Mouse (Mus musculus): ENCODE results near the gene Arhgap44.

Gene Arhgap44

GRCm38 (mm10) chr11:65162767-65163120 is at the start of gene Arhgap44:
Gene Arhgap44, minus strand, starts transcription at chr11:65162961.
- no peaks in the 10 kb centered on the region for H3K36me3 ChIP-seq (ENCODE audit: control insufficient read depth, insufficient read depth, low read length, poor library complexity, severe bottlenecking)
- H3K27me3 ChIP-seq (ENCODE audit: control insufficient read depth, insufficient read depth, low read length, poor library complexity, severe bottlenecking) = no peaks in the 10 kb centered on the region; the same call in 1 of the 2 replicates
- DNase-seq (ENCODE audit: low read depth, low spot score) = no peak

- no peaks in the 10 kb centered on the region for H3K36me3 ChIP-seq (ENCODE audit: control insufficient read depth, insufficient read depth, low read length, poor library complexity, severe bottlenecking)
Measured at GRCm38 (mm10) chr11:65211701-65212100, 48.9 kb upstream of the Arhgap44 start.

GRCm38 (mm10) chr11:65209441-65209840 is 46.7 kb upstream of the Arhgap44 start:
- Histone ChIP-seq H3K36me3 (ENCODE audit: control insufficient read depth, insufficient read depth, low read length, poor library complexity, severe bottlenecking) (no peaks in the 10 kb centered on the region), H3K27me3 (ENCODE audit: control insufficient read depth, insufficient read depth, low read length, poor library complexity, severe bottlenecking) (no peaks in the 10 kb centered on the region; the same call in 1 of the 2 replicates)
- DNase-seq (ENCODE audit: low read depth, low spot score) = no peak

More at GRCm38 (mm10) chr11:65211701-65212100, 48.9 kb upstream of the Arhgap44 start:
- no peaks in the 10 kb centered on the region; the same call in 1 of the 2 replicates for H3K27me3 ChIP-seq (ENCODE audit: control insufficient read depth, insufficient read depth, low read length, poor library complexity, severe bottlenecking)
- no peak for DNase-seq (ENCODE audit: low read depth, low spot score)

GRCm38 (mm10) chr11:65205306-65205705 is 42.5 kb upstream of the Arhgap44 start:
- Histone ChIP-seq H3K27me3 (ENCODE audit: control insufficient read depth, insufficient read depth, low read length, poor library complexity, severe bottlenecking) (no peaks in the 10 kb centered on the region), H3K36me3 (ENCODE audit: control insufficient read depth, insufficient read depth, low read length, poor library complexity, severe bottlenecking) (no peaks in the 10 kb centered on the region)
- DNase-seq (ENCODE audit: low read depth, low spot score) = no peak

- no peak for DNase-seq (ENCODE audit: low read depth, low spot score)
- Histone ChIP-seq H3K27me3 (ENCODE audit: control insufficient read depth, insufficient read depth, low read length, poor library complexity, severe bottlenecking) (no peaks in the 10 kb centered on the region), H3K36me3 (ENCODE audit: control insufficient read depth, insufficient read depth, low read length, poor library complexity, severe bottlenecking) (no peaks in the 10 kb centered on the region)
Measured at GRCm38 (mm10) chr11:65204651-65205050, 41.9 kb upstream of the Arhgap44 start.

GRCm38 (mm10) chr11:65203020-65203419 is 40.3 kb upstream of the Arhgap44 start:
- Histone ChIP-seq H3K27me3 (ENCODE audit: control insufficient read depth, insufficient read depth, low read length, poor library complexity, severe bottlenecking) (no peaks in the 10 kb centered on the region), H3K36me3 (ENCODE audit: control insufficient read depth, insufficient read depth, low read length, poor library complexity, severe bottlenecking) (no peaks in the 10 kb centered on the region)
- DNase-seq (ENCODE audit: low read depth, low spot score) = no peak

GRCm38 (mm10) chr11:65202236-65202635 is 39.5 kb upstream of the Arhgap44 start:
- Histone ChIP-seq H3K36me3 (ENCODE audit: control insufficient read depth, insufficient read depth, low read length, poor library complexity, severe bottlenecking) (no peaks in the 10 kb centered on the region), H3K27me3 (ENCODE audit: control insufficient read depth, insufficient read depth, low read length, poor library complexity, severe bottlenecking) (no peaks in the 10 kb centered on the region)
- DNase-seq (ENCODE audit: low read depth, low spot score) = no peak

GRCm38 (mm10) chr11:65198026-65198425 is 35.3 kb upstream of the Arhgap44 start:
- H3K27me3 ChIP-seq (ENCODE audit: control insufficient read depth, insufficient read depth, low read length, poor library complexity, severe bottlenecking) = no peaks in the 10 kb centered on the region
- DNase-seq (ENCODE audit: low read depth, low spot score) = no peak

GRCm38 (mm10) chr11:65197280-65197679 is 34.5 kb upstream of the Arhgap44 start:
- no peaks in the 10 kb centered on the region for H3K36me3 ChIP-seq (ENCODE audit: control insufficient read depth, insufficient read depth, low read length, poor library complexity, severe bottlenecking)
- H3K27me3 ChIP-seq (ENCODE audit: control insufficient read depth, insufficient read depth, low read length, poor library complexity, severe bottlenecking) = no peaks in the 10 kb centered on the region
- DNase-seq (ENCODE audit: low read depth, low spot score) = peak; percentile 4

More at GRCm38 (mm10) chr11:65198026-65198425, 35.3 kb upstream of the Arhgap44 start:
- no peaks in the 10 kb centered on the region for H3K36me3 ChIP-seq (ENCODE audit: control insufficient read depth, insufficient read depth, low read length, poor library complexity, severe bottlenecking)

- Histone ChIP-seq H3K27me3 (ENCODE audit: control insufficient read depth, insufficient read depth, low read length, poor library complexity, severe bottlenecking) (no peaks in the 10 kb centered on the region), H3K36me3 (ENCODE audit: control insufficient read depth, insufficient read depth, low read length, poor library complexity, severe bottlenecking) (no peaks in the 10 kb centered on the region)
- DNase-seq (ENCODE audit: low read depth, low spot score) = no peak
Measured at GRCm38 (mm10) chr11:65186974-65187373, 24.2 kb upstream of the Arhgap44 start.

GRCm38 (mm10) chr11:65185114-65185513 is 22.4 kb upstream of the Arhgap44 start:
- H3K27me3 ChIP-seq (ENCODE audit: control insufficient read depth, insufficient read depth, low read length, poor library complexity, severe bottlenecking) = no peaks in the 10 kb centered on the region
- H3K36me3 ChIP-seq (ENCODE audit: control insufficient read depth, insufficient read depth, low read length, poor library complexity, severe bottlenecking) = no peaks in the 10 kb centered on the region
- no peak for DNase-seq (ENCODE audit: low read depth, low spot score)

GRCm38 (mm10) chr11:65170121-65170750 is 7.5 kb upstream of the Arhgap44 start:
- DNase-seq (ENCODE audit: low read depth, low spot score) = no peak
- Histone ChIP-seq H3K27me3 (ENCODE audit: control insufficient read depth, insufficient read depth, low read length, poor library complexity, severe bottlenecking) (no peaks in the 10 kb centered on the region; the same call in 1 of the 2 replicates), H3K36me3 (ENCODE audit: control insufficient read depth, insufficient read depth, low read length, poor library complexity, severe bottlenecking) (no peaks in the 10 kb centered on the region)

GRCm38 (mm10) chr11:65161881-65162766 is 637 bp downstream of the Arhgap44 start:
- H3K36me3 ChIP-seq (ENCODE audit: control insufficient read depth, insufficient read depth, low read length, poor library complexity, severe bottlenecking) = no peaks in the 10 kb centered on the region
- no peak for DNase-seq (ENCODE audit: low read depth, low spot score)
- no peaks in the 10 kb centered on the region for H3K27me3 ChIP-seq (ENCODE audit: control insufficient read depth, insufficient read depth, low read length, poor library complexity, severe bottlenecking)

- H3K27me3 ChIP-seq (ENCODE audit: control insufficient read depth, insufficient read depth, low read length, poor library complexity, severe bottlenecking) = no peaks in the 10 kb centered on the region
- no peak for DNase-seq (ENCODE audit: low read depth, low spot score)
- H3K36me3 ChIP-seq (ENCODE audit: control insufficient read depth, insufficient read depth, low read length, poor library complexity, severe bottlenecking) = no peaks in the 10 kb centered on the region
Measured at GRCm38 (mm10) chr11:65160991-65161880, 1.5 kb downstream of the Arhgap44 start.

Measured in splenic B cell, adult 2 months (primary cell).